Mouse (Mus musculus) layer of hippocampus, postnatal 14 days (tissue): ENCODE measurements at regions not wholly inside any gene's neighbourhood (a gene's known extent, or its start where the extent isn't known, plus 50 kb on each side); places are given as distances from the start of the nearest gene placed in this dataset.

Experiments
- DNase-seq, 2 experiments: peaks; one replicate each; pipeline ENCODE4 v3.0.0; 2021 to 2022; ENCODE audit warnings: low spot score in 2 of 2, mixed read lengths in 1 of 2

- no peak for DNase-seq
These were observed 54.4 kb upstream of the Calcoco1 start for GRCm38 (mm10) chr15:102776218-102776850.

- DNase-seq, result no peak
These were observed 58.6 kb upstream of the Calcoco1 start for GRCm38 (mm10) chr15:102780626-102781025.

GRCm38 (mm10) chr15:102782988-102783799 is 61.2 kb upstream of the Calcoco1 start:
- DNase-seq, result no peak

GRCm38 (mm10) chr15:102785055-102785820 is 63.3 kb upstream of the Calcoco1 start:
- DNase-seq, result no peak

GRCm38 (mm10) chr15:102788846-102789518 is 67.0 kb upstream of the Calcoco1 start:
- DNase-seq, result peak; percentile 28 to 72

- DNase-seq, result peak in 1 of 2 experiments; percentile 48
These were observed 75.1 kb upstream of the Calcoco1 start for GRCm38 (mm10) chr15:102797020-102797618.

GRCm38 (mm10) chr15:102800049-102800448 is 78.1 kb upstream of the Calcoco1 start:
- no peak for DNase-seq

- DNase-seq, result no peak
These were observed 80.4 kb upstream of the Calcoco1 start for GRCm38 (mm10) chr15:102802265-102802813.

- peak; percentile 39 to 58 for DNase-seq
These were observed 85.4 kb upstream of the Calcoco1 start for GRCm38 (mm10) chr15:102807353-102807752.

GRCm38 (mm10) chr15:102819181-102819580 is 97.2 kb upstream of the Calcoco1 start:
- no peak for DNase-seq

- DNase-seq, result no peak
These were observed 81.2 kb upstream of the Hoxc13 start for GRCm38 (mm10) chr15:102839688-102840087.

GRCm38 (mm10) chr15:102862374-102862773 is 58.5 kb upstream of the Hoxc13 start:
- DNase-seq, result no peak

- DNase-seq, result no peak
These were observed 54.1 kb upstream of the Hoxc13 start for GRCm38 (mm10) chr15:102866788-102867187.
